Mouse (Mus musculus): ENCODE measurements at regions not wholly inside any gene's neighbourhood (a gene's known extent, or its start where the extent isn't known, plus 50 kb on each side); places are given as distances from the start of the nearest gene placed in this dataset.

- peak; percentile 40 for DNase-seq (ENCODE audit: low read depth)
Measured at GRCm38 (mm10) chr15:96772701-96773100, 73.2 kb upstream of the Slc38a2 start.

- no peak for DNase-seq (ENCODE audit: low read depth)
Measured at GRCm38 (mm10) chr15:96770786-96771185, 71.3 kb upstream of the Slc38a2 start.

- DNase-seq (ENCODE audit: low read depth) = peak; percentile 13
Measured at GRCm38 (mm10) chr15:96770299-96770698, 70.8 kb upstream of the Slc38a2 start.

GRCm38 (mm10) chr15:96769751-96770150, 70.2 kb upstream of the Slc38a2 start:
- DNase-seq (ENCODE audit: low read depth) = no peak

GRCm38 (mm10) chr15:96768301-96768993, 68.9 kb upstream of the Slc38a2 start:
- peak; percentile 14 for DNase-seq (ENCODE audit: low read depth)

GRCm38 (mm10) chr15:96767188-96767587, 67.7 kb upstream of the Slc38a2 start:
- peak; percentile 87 for DNase-seq (ENCODE audit: low read depth)

GRCm38 (mm10) chr15:96766238-96766637, 66.7 kb upstream of the Slc38a2 start:
- no peak for DNase-seq (ENCODE audit: low read depth)

GRCm38 (mm10) chr15:96763611-96764010, 64.1 kb upstream of the Slc38a2 start:
- no peak for DNase-seq (ENCODE audit: low read depth)

GRCm38 (mm10) chr15:96759078-96759995, 59.8 kb upstream of the Slc38a2 start:
- peak; percentile 27 for DNase-seq (ENCODE audit: low read depth)

GRCm38 (mm10) chr15:96757446-96758198, 58.1 kb upstream of the Slc38a2 start:
- peak; percentile 66 for DNase-seq (ENCODE audit: low read depth)

- DNase-seq (ENCODE audit: low read depth) = no peak
Measured at GRCm38 (mm10) chr15:96756456-96756855, 56.9 kb upstream of the Slc38a2 start.

GRCm38 (mm10) chr15:96755951-96756350, 56.4 kb upstream of the Slc38a2 start:
- DNase-seq (ENCODE audit: low read depth) = no peak

- no peak for DNase-seq (ENCODE audit: low read depth)
Measured at GRCm38 (mm10) chr15:96755322-96755942, 55.9 kb upstream of the Slc38a2 start.

- no peak for DNase-seq (ENCODE audit: low read depth)
Measured at GRCm38 (mm10) chr15:96754079-96754478, 54.5 kb upstream of the Slc38a2 start.

- no peak for DNase-seq (ENCODE audit: low read depth)
Measured at GRCm38 (mm10) chr15:96752719-96753118, 53.2 kb upstream of the Slc38a2 start.

GRCm38 (mm10) chr15:96752062-96752358, 52.5 kb upstream of the Slc38a2 start:
- DNase-seq (ENCODE audit: low read depth) = no peak

- DNase-seq (ENCODE audit: low read depth) = no peak
Measured at GRCm38 (mm10) chr15:96751243-96752061, 51.9 kb upstream of the Slc38a2 start.

GRCm38 (mm10) chr15:96749534-96750256, 50.2 kb upstream of the Slc38a2 start:
- DNase-seq (ENCODE audit: low read depth) = no peak

Measured in 416B (cell line).